Comparison of ENCODE assay signal across 8 mouse cellular contexts in genomic region chr7:127992488-127993340, GRCm38 (mm10). TPM values are rescaled to one million over a fixed set of nuclear protein-coding genes. Genes with fewer than 3 reads are reported as not detected.
DNase-seq lines count a peak whose midpoint lies in the region; ATAC-seq and TF ChIP-seq lines count a peak whose summit lies in the region.

No protein-coding gene starts in this region.

- peak; percentile 20; the same call in 1 of the 2 replicates for ATAC-seq in lung, embryonic 15.5 days (ENCODE audit: borderline replicate concordance, extremely low read depth, low FRiP score, low TSS enrichment)
- no peak; the same call in 1 of the 2 replicates for ATAC-seq in forebrain, postnatal 0 days
- no peak for ATAC-seq in limb, embryonic 12.5 days (ENCODE audit: insufficient number of reproducible peaks, insufficient read depth, low FRiP score, low TSS enrichment, low read depth)

- H3K4me1 ChIP-seq in lung, embryonic 15.5 days: peaks cover 16% of the 10 kb centered on the region; the same call in 1 of the 2 replicates
- H3K4me1 ChIP-seq in forebrain, postnatal 0 days (ENCODE audit: insufficient read depth): peaks cover 5% of the 10 kb centered on the region; the same call in 1 of the 2 replicates
- H3K4me1 ChIP-seq in limb, embryonic 12.5 days (replicated peaks): peaks cover 5% of the 10 kb centered on the region; the same call in 1 of the 2 replicates

- H3K27me3 ChIP-seq in lung, embryonic 15.5 days: no peaks in the 10 kb centered on the region
- H3K27me3 ChIP-seq in forebrain, postnatal 0 days (ENCODE audit: insufficient read depth, low read length): no peaks in the 10 kb centered on the region
- H3K27me3 ChIP-seq in limb, embryonic 12.5 days: no peaks in the 10 kb centered on the region
- no peaks in the 10 kb centered on the region for H3K27me3 ChIP-seq in splenic B cell, adult 2 months (ENCODE audit: control insufficient read depth, insufficient read depth, low read length, poor library complexity, severe bottlenecking)

- peak overlapping the region; percentile 57 for H3K4me2 ChIP-seq in lung, embryonic 15.5 days
- H3K4me2 ChIP-seq in forebrain, postnatal 0 days (ENCODE audit: low read depth): peak overlapping the region; percentile 35; the same call in 1 of the 2 replicates
- H3K4me2 ChIP-seq in limb, embryonic 12.5 days: peak overlapping the region; percentile 55

- no peak for TF ChIP-seq CTCF in forebrain, postnatal 0 days (IDR thresholded peaks at IDR 0.05; ENCODE audit: low read depth)

- WGBS in lung, embryonic 15.5 days: 39% methylated on average over 5 of the region's 5 CpGs
- WGBS in forebrain, postnatal 0 days: 50% methylated on average over 5 of the region's 5 CpGs
- 47% methylated on average over 5 of the region's 5 CpGs for WGBS in limb, embryonic 12.5 days

- peak overlapping the region; percentile 32; the same call in 1 of the 2 replicates for H3K9ac ChIP-seq in lung, embryonic 15.5 days
- no peak overlapping the region for H3K9ac ChIP-seq in forebrain, postnatal 0 days
- peak overlapping the region; percentile 44; the same call in 1 of the 2 replicates for H3K9ac ChIP-seq in limb, embryonic 12.5 days (replicated peaks)

- no peak for DNase-seq in lung, postnatal 14 days
- DNase-seq in forebrain, postnatal 0 days: no peak
- peak; percentile 23 for DNase-seq in splenic B cell, adult 2 months (ENCODE audit: low read depth, low spot score)
- DNase-seq in gastrocnemius, postnatal 10 days: no peak
- DNase-seq in left cerebral cortex, postnatal 25 days (ENCODE audit: low spot score in 2 of 2): no peak
- DNase-seq in spleen, adult 18-20 months: no peak

- H3K9me3 ChIP-seq in lung, embryonic 15.5 days: no peaks in the 10 kb centered on the region
- H3K9me3 ChIP-seq in forebrain, postnatal 0 days (ENCODE audit: low read length): no peaks in the 10 kb centered on the region
- H3K9me3 ChIP-seq in limb, embryonic 12.5 days: no peaks in the 10 kb centered on the region

- intact Hi-C loops in left cerebral cortex, postnatal 25 days (cut with DNase I): loop anchor here (5.0 kb wide), 1 partner anchor 215 kb away; the partner anchor contains the start of gene Cox6a2

- peak overlapping the region; percentile 37 for H3K4me3 ChIP-seq in lung, embryonic 15.5 days
- no peak overlapping the region for H3K4me3 ChIP-seq in forebrain, postnatal 0 days (ENCODE audit: low read depth, low read length)
- no peak overlapping the region for H3K4me3 ChIP-seq in limb, embryonic 12.5 days (replicated peaks)

- peak overlapping the region; percentile 67; the same call in 1 of the 2 replicates for H3K27ac ChIP-seq in lung, embryonic 15.5 days
- H3K27ac ChIP-seq in forebrain, postnatal 0 days (ENCODE audit: low read depth, low read length): no peak overlapping the region
- peak overlapping the region; percentile 67; the same call in 1 of the 2 replicates for H3K27ac ChIP-seq in limb, embryonic 12.5 days

- H3K36me3 ChIP-seq in lung, embryonic 15.5 days: peaks cover 36% of the 10 kb centered on the region
- peaks cover 21% of the 10 kb centered on the region for H3K36me3 ChIP-seq in forebrain, postnatal 0 days (ENCODE audit: insufficient read depth)
- H3K36me3 ChIP-seq in limb, embryonic 12.5 days: peaks cover 38% of the 10 kb centered on the region
- H3K36me3 ChIP-seq in splenic B cell, adult 2 months (ENCODE audit: control insufficient read depth, insufficient read depth, low read length, poor library complexity, severe bottlenecking): no peaks in the 10 kb centered on the region; the same call in 1 of the 2 replicates

RNA-seq across cellular contexts. Expression of gene Pycard, which starts 1.0 kb away (rescaled TPM):
- polyA plus RNA-seq in lung, embryonic 15.5 days (2015; fragmentation: Nextera tagmentation; extraction: Ambion mirVana): 35.0 and 37.6 TPM in 2 replicates
- total RNA-seq in forebrain, postnatal 0 days (2014; rRNA removed): 8.1 and 12.1 TPM in 2 replicates
- 7.4 and 8.5 TPM in 2 replicates for polyA plus RNA-seq in forebrain, postnatal 0 days (2015; fragmentation: Nextera tagmentation; extraction: Ambion mirVana)
- 9.2 and 10.5 TPM in 2 replicates for polyA plus RNA-seq in limb, embryonic 12.5 days (2016; fragmentation: Nextera tagmentation; extraction: Ambion mirVana)
- total RNA-seq in gastrocnemius, postnatal 10 days (2021): 1 to 10 TPM; 3.3 to 4.9 TPM
- total RNA-seq in left cerebral cortex, postnatal 25 days (2021): 1 to 10 TPM; 2.3 to 4.0 TPM

RNA-seq across cellular contexts. Expression of gene Trim72, which starts 11.0 kb away (rescaled TPM):
- 0.10 TPM in 1 of 2 replicates, not detected in the other for polyA plus RNA-seq in lung, embryonic 15.5 days (2015; fragmentation: Nextera tagmentation; extraction: Ambion mirVana)
- 0.15 and 0.43 TPM in 2 replicates for total RNA-seq in forebrain, postnatal 0 days (2014; rRNA removed)
- polyA plus RNA-seq in forebrain, postnatal 0 days (2015; fragmentation: Nextera tagmentation; extraction: Ambion mirVana): not detected in 2 replicates
- polyA plus RNA-seq in limb, embryonic 12.5 days (2016; fragmentation: Nextera tagmentation; extraction: Ambion mirVana): 0.23 and 0.61 TPM in 2 replicates
- 100 to 1,000 TPM; 238 to 256 TPM for total RNA-seq in gastrocnemius, postnatal 10 days (2021)
- 1 to 10 TPM; 1.1 to 1.5 TPM for total RNA-seq in left cerebral cortex, postnatal 25 days (2021)

RNA-seq across cellular contexts. Expression of gene Fus, which starts 25.5 kb away (rescaled TPM):
- polyA plus RNA-seq in lung, embryonic 15.5 days (2015; fragmentation: Nextera tagmentation; extraction: Ambion mirVana): 428 and 443 TPM in 2 replicates
- total RNA-seq in forebrain, postnatal 0 days (2014; rRNA removed): 30.2 and 51.0 TPM in 2 replicates
- polyA plus RNA-seq in forebrain, postnatal 0 days (2015; fragmentation: Nextera tagmentation; extraction: Ambion mirVana): 221 and 323 TPM in 2 replicates
- polyA plus RNA-seq in limb, embryonic 12.5 days (2016; fragmentation: Nextera tagmentation; extraction: Ambion mirVana): 597 and 605 TPM in 2 replicates
- total RNA-seq in gastrocnemius, postnatal 10 days (2021): 100 to 1,000 TPM; 199 to 239 TPM
- 100 to 1,000 TPM; 270 to 316 TPM for total RNA-seq in left cerebral cortex, postnatal 25 days (2021)

RNA-seq across cellular contexts. Expression of gene Prss36, which starts 46.2 kb away (rescaled TPM):
- polyA plus RNA-seq in lung, embryonic 15.5 days (2015; fragmentation: Nextera tagmentation; extraction: Ambion mirVana): 11.8 and 13.1 TPM in 2 replicates
- 6.4 and 18.4 TPM in 2 replicates for total RNA-seq in forebrain, postnatal 0 days (2014; rRNA removed)
- 15.6 and 18.3 TPM in 2 replicates for polyA plus RNA-seq in forebrain, postnatal 0 days (2015; fragmentation: Nextera tagmentation; extraction: Ambion mirVana)
- polyA plus RNA-seq in limb, embryonic 12.5 days (2016; fragmentation: Nextera tagmentation; extraction: Ambion mirVana): 9.6 and 10.7 TPM in 2 replicates
- 1 to 10 TPM; 6.6 to 7.9 TPM for total RNA-seq in gastrocnemius, postnatal 10 days (2021)
- 1 to 10 TPM; 8.0 to 9.3 TPM for total RNA-seq in left cerebral cortex, postnatal 25 days (2021)

Comparison
In these comparisons a context has a peak if more than half of its experiments do, and no peak if none do; other contexts are left out.
1. RNA of gene Trim72, which starts 11.0 kb away (total RNA-seq): 238 to 256 TPM in gastrocnemius, postnatal 10 days; 1.1 to 1.5 TPM in left cerebral cortex, postnatal 25 days and 0.15 to 0.43 TPM in forebrain, postnatal 0 days; every median in the first group is over 10 times any median in the second.
2. Peak in every context shown above with its lines, with median percentiles within 50 percentile points of each other: H3K4me2 ChIP-seq.